Mouse (Mus musculus) thymus, adult 2 months (tissue): ENCODE data around the gene Asb4. TPM values are rescaled to one million over a fixed set of nuclear protein-coding genes. Genes with fewer than 3 reads are reported as not detected.
"Not testable (repeated sequence)": the region's sequence is repeated elsewhere in the genome, so short reads cannot be mapped to it uniquely, and the experiment has no call there.

Experiments
- DNase-seq: peaks from one replicate; pipeline ENCODE4 v3.0.0; 2021
- H3K27ac ChIP-seq: fragments of 200-500 bp; 2 replicates; pipeline ENCODE4 v1.5.1; 2012; ENCODE audit warnings: low read length, control low read depth; ENCODE audit not compliant: control insufficient read depth, insufficient read depth
- H3K27me3 ChIP-seq: fragments of 200-500 bp; 2 replicates; pipeline ENCODE4 v1.6.1; 2012; ENCODE audit warnings: mild to moderate bottlenecking, low read length, moderate library complexity, mixed read lengths; ENCODE audit not compliant: control insufficient read depth, insufficient read depth
- H3K36me3 ChIP-seq: fragments of 200-500 bp; 2 replicates; pipeline ENCODE4 v1.6.1; 2012; ENCODE audit warnings: mild to moderate bottlenecking, low read length, moderate library complexity; ENCODE audit not compliant: control insufficient read depth, insufficient read depth
- H3K4me1 ChIP-seq: fragments of 200-500 bp; replicated peaks from 2 replicates; pipeline ENCODE4 v1.6.1; 2012; ENCODE audit warnings: low read length; ENCODE audit not compliant: control insufficient read depth, insufficient read depth
- H3K4me3 ChIP-seq: fragments of 200-500 bp; 2 replicates; pipeline ENCODE4 v1.5.1; 2012; ENCODE audit warnings: mild to moderate bottlenecking, low read length, control low read depth, moderate library complexity; ENCODE audit not compliant: control insufficient read depth, insufficient read depth
- CTCF ChIP-seq: fragments of 200-500 bp; IDR thresholded peaks from 2 replicates; pipeline ENCODE4 v1.5.1; 2012; ENCODE audit warnings: mild to moderate bottlenecking, control low read depth, low read length, moderate library complexity, borderline replicate concordance; ENCODE audit not compliant: control insufficient read depth, poor library complexity, insufficient read depth; ENCODE audit errors: extremely low read depth
- POLR2A ChIP-seq: fragments of 200-500 bp; IDR thresholded peaks from 2 replicates; pipeline ENCODE4 v1.6.1; 2012; ENCODE audit warnings: mild to moderate bottlenecking, low read length, control low read depth, moderate library complexity; ENCODE audit not compliant: control insufficient read depth, poor library complexity, insufficient read depth; ENCODE audit errors: extremely low read depth
- WGBS: fragments of 180-500 bp; shearing (Covaris S2); methylation state at CpG from one replicate; pipeline ENCODE4 v1.1.7; 2018; 5-methylcytosine and 5-hydroxymethylcytosine counted together
- polyA plus RNA-seq: library from polyadenylated mRNA; depleted of rRNA; stranded (reverse); fragments of >200 nt; gene quantifications from 2 replicates; pipeline ENCODE4 v1.2.3, GENCODE M21; 2012; rRNA removed

Asb4 gene
- polyA plus RNA-seq, result 0.34 and 0.61 TPM in 2 replicates

GRCm38 (mm10) chr6:5383336-5384177 is at the start of gene Asb4:
Gene Asb4 (plus strand): TSS chr6:5383386.
- no peak for DNase-seq
- no peak within 1 kb of the TSS for H3K27ac ChIP-seq
- TF ChIP-seq POLR2A, result no peak
- TF ChIP-seq CTCF, result no peak
- peaks cover 10% of the 10 kb centered on the region for H3K27me3 ChIP-seq
- no peak within 1 kb of the TSS for H3K4me3 ChIP-seq
- no peaks in the 10 kb centered on the region for H3K36me3 ChIP-seq
- 12% methylated on average over 19 of the region's 19 CpGs for WGBS
- no peaks in the 10 kb centered on the region for H3K4me1 ChIP-seq

GRCm38 (mm10) chr6:5334021-5334420 is 49.2 kb upstream of the Asb4 start:
- no peaks in the 10 kb centered on the region for H3K36me3 ChIP-seq
- no peak for DNase-seq
- no peak overlapping the region for H3K27ac ChIP-seq
- H3K4me3 ChIP-seq, result no peak overlapping the region
- H3K4me1 ChIP-seq, result no peaks in the 10 kb centered on the region
- no peak for TF ChIP-seq CTCF
- no peak for TF ChIP-seq POLR2A
- H3K27me3 ChIP-seq, result no peaks in the 10 kb centered on the region
- 95% methylated on average over 5 of the region's 5 CpGs for WGBS

GRCm38 (mm10) chr6:5336016-5336415 is 47.2 kb upstream of the Asb4 start:
- not testable (repeated sequence) for H3K4me3 ChIP-seq, H3K36me3 ChIP-seq, DNase-seq, H3K27me3 ChIP-seq, H3K27ac ChIP-seq, H3K4me1 ChIP-seq

- not testable (repeated sequence) for DNase-seq
Measured at GRCm38 (mm10) chr6:5338781-5339180, 44.4 kb upstream of the Asb4 start.

GRCm38 (mm10) chr6:5339283-5339682 is 43.9 kb upstream of the Asb4 start:
- DNase-seq, H3K27me3 ChIP-seq, H3K4me3 ChIP-seq, H3K36me3 ChIP-seq, H3K27ac ChIP-seq, H3K4me1 ChIP-seq: not testable (repeated sequence)
- WGBS, result 88% methylated on average over 1 of the region's 1 CpGs

More at GRCm38 (mm10) chr6:5338781-5339180, 44.4 kb upstream of the Asb4 start:
- not testable (repeated sequence) for H3K36me3 ChIP-seq, H3K4me3 ChIP-seq, H3K27ac ChIP-seq, H3K4me1 ChIP-seq, H3K27me3 ChIP-seq
- WGBS, result 95% methylated on average over 4 of the region's 4 CpGs

- DNase-seq, result no peak
- TF ChIP-seq CTCF (no peak), POLR2A (no peak)
- no peak overlapping the region for H3K27ac ChIP-seq
- no peaks in the 10 kb centered on the region for H3K36me3 ChIP-seq
- no peaks in the 10 kb centered on the region for H3K27me3 ChIP-seq
- no peaks in the 10 kb centered on the region for H3K4me1 ChIP-seq
- no peak overlapping the region for H3K4me3 ChIP-seq
- 84% methylated on average over 6 of the region's 6 CpGs for WGBS
Measured at GRCm38 (mm10) chr6:5344255-5344654, 38.9 kb upstream of the Asb4 start.

- H3K36me3 ChIP-seq, result no peaks in the 10 kb centered on the region
- no peaks in the 10 kb centered on the region for H3K27me3 ChIP-seq
- no peak for DNase-seq
- no peak overlapping the region for H3K27ac ChIP-seq
- no peaks in the 10 kb centered on the region for H3K4me1 ChIP-seq
- TF ChIP-seq POLR2A (no peak), CTCF (no peak)
- H3K4me3 ChIP-seq, result no peak overlapping the region
Measured at GRCm38 (mm10) chr6:5357873-5358272, 25.3 kb upstream of the Asb4 start.
